Mouse (Mus musculus): ENCODE results near the gene Dmp1. TPM values are rescaled to one million over a fixed set of nuclear protein-coding genes. Genes with fewer than 3 reads are reported as not detected.

Gene Dmp1
- polyA plus RNA-seq (2012; rRNA removed) (2.5 and 3.0 TPM in 2 replicates), polyA plus RNA-seq (2014; fragmentation: Nextera tagmentation; extraction: Ambion mirVana) (5.1 and 5.8 TPM in 2 replicates)

DNA sequence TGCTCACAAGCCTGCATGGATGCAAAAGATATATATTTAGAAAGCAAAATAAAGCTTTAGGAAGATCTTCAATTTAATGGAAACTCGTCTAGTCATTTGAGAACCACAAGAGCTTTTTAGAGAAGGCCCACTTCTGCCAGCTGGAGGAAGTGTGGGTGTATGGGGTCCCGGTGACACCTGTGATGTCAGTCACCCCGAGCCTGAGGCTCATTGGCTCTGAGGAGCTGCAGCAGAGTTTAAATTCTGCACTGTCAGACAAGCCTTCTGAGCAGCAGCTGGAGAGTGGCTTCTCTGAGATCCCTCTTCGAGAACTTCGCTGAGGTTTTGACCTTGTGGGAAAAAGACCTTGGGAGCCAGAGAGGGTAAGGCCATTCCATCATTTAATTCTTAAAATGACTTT, at the start of gene Dmp1:
Gene Dmp1, plus strand, starts transcription at position 263 of the 400 bp plus-strand sequence.
- no peak for TF ChIP-seq POLR2A (IDR thresholded peaks at IDR 0.05; ENCODE audit: borderline replicate concordance, extremely low read depth, insufficient read depth, insufficient read length)
- no peak; the same call in 1 of the 2 replicates for ATAC-seq (ENCODE audit: low FRiP score, low read depth)

DNA sequence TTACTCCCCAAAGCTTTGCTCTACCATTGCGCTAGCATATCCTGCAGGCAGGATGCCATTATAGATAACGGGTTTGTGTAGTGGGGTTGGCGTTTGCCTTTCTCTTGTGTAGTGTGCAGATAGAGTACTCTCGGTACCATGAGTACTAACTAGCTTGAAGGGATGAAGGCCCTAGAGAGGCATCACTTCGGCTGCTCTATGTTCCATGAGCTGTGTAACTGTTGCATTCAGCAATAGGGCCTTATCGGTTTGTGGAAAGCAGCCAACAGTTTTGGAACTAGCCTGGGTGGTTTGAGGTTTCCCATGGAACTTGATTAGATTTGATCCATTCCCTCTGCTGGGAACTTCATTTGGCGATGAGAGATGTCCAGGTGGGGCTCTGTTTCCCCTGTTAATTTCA, 44.7 kb upstream of the Dmp1 start:
- H3K9me3 ChIP-seq (ENCODE audit: control insufficient read depth, low read length) = no peaks in the 10 kb centered on the region
- no peaks in the 10 kb centered on the region for H3K4me1 ChIP-seq (ENCODE audit: control insufficient read depth, insufficient read depth, low read length)
- no peak for ATAC-seq (ENCODE audit: low FRiP score, low read depth)
- no peak overlapping the region for H3K4me3 ChIP-seq (replicated peaks; ENCODE audit: low read length)
- DNase-seq (ENCODE audit: low spot score) = no peak
- no peak for TF ChIP-seq POLR2A (IDR thresholded peaks at IDR 0.05; ENCODE audit: borderline replicate concordance, extremely low read depth, insufficient read depth, insufficient read length)
- H3K9ac ChIP-seq (ENCODE audit: low read depth, low read length, severe bottlenecking) = no peak overlapping the region
- no peak overlapping the region for H3K27ac ChIP-seq (replicated peaks; ENCODE audit: low read depth, low read length)
- whole genome bisulfite sequencing = 85% methylated on average over 7 of the region's 7 CpGs
- no peak overlapping the region for H3K4me2 ChIP-seq (replicated peaks; ENCODE audit: low read depth, low read length, severe bottlenecking)
- no peaks in the 10 kb centered on the region for H3K36me3 ChIP-seq (ENCODE audit: control insufficient read depth, insufficient read depth, low read length)
- H3K27me3 ChIP-seq (ENCODE audit: control insufficient read depth, insufficient read depth, low read length) = no peaks in the 10 kb centered on the region

More for the DNA sequence above, at the start of gene Dmp1:
- Histone ChIP-seq H3K9me3 (ENCODE audit: control insufficient read depth, low read length) (no peaks in the 10 kb centered on the region), H3K4me3 (replicated peaks; ENCODE audit: low read length) (no peak within 1 kb of the TSS), H3K27me3 (ENCODE audit: control insufficient read depth, insufficient read depth, low read length) (no peaks in the 10 kb centered on the region), H3K4me2 (replicated peaks; ENCODE audit: low read depth, low read length, severe bottlenecking) (no peak within 1 kb of the TSS), H3K27ac (replicated peaks; ENCODE audit: low read depth, low read length) (no peak within 1 kb of the TSS), H3K36me3 (ENCODE audit: control insufficient read depth, insufficient read depth, low read length) (no peaks in the 10 kb centered on the region), H3K4me1 (ENCODE audit: control insufficient read depth, insufficient read depth, low read length) (no peaks in the 10 kb centered on the region), H3K9ac (ENCODE audit: low read depth, low read length, severe bottlenecking) (no peak within 1 kb of the TSS)
- 68% methylated on average over 5 of the region's 5 CpGs for WGBS
- peak; percentile 10 for DNase-seq (ENCODE audit: low spot score)

DNA sequence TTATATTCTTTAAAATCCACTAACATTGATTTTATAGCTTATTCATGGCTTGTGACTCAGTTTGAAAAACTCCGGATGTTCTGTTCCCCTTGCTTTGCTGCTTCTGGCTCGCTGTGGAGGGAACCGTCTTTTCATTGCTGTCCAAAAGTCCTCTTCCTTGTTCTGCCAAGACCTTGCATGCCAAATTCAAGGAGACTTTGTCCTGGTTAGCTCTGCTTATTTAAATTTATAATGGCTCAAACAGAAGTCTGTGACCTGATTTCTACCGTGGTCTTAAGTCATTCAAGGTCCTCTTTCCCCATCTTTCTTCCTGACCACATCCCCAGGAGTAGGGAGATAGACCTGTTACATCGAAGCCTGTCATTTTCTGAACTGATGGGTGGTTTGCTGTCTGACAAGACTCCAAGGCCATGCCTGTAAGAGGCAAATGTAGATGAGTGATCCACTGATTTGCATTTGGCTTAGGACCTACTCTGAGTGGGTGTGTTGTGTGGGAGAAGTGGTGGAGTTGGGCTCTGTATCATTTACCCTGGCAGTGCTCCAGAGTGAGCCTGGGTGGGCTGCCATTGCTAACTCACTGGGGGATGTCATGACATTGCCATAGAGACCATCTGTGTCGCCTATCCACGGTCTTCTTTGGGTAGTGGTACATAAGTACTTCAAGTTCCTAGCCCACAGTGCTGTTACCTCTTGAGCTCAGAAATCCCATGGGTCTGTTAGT, 43.9 kb upstream of the Dmp1 start:
- no peak overlapping the region for H3K4me3 ChIP-seq (replicated peaks; ENCODE audit: low read length)

DNA sequence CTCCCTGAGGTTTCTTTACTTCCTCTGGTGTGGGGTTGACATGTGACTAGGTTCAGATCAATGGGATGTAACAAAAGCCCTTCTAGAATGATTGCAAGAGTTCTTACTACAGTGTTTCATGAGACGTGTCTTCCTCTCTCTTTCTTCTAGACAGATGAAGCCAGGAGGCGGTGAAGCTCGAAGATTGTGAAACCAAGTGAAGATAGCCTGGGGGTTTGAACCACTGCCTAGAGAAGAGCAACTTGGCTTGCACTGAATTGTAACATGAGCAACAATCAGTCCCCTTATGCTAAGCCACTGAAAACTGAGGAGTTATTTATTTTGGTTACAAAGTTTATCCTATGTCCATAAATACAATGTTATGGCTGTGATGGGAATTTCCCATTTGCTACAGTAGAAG, 41.8 kb upstream of the Dmp1 start:
- TF ChIP-seq POLR2A (IDR thresholded peaks at IDR 0.05; ENCODE audit: borderline replicate concordance, extremely low read depth, insufficient read depth, insufficient read length) = no peak
- 78% methylated on average over 3 of the region's 3 CpGs for WGBS
- Histone ChIP-seq H3K4me2 (replicated peaks; ENCODE audit: low read depth, low read length, severe bottlenecking) (no peak overlapping the region), H3K4me3 (replicated peaks; ENCODE audit: low read length) (no peak overlapping the region), H3K27me3 (ENCODE audit: control insufficient read depth, insufficient read depth, low read length) (no peaks in the 10 kb centered on the region), H3K9ac (ENCODE audit: low read depth, low read length, severe bottlenecking) (no peak overlapping the region), H3K9me3 (ENCODE audit: control insufficient read depth, low read length) (no peaks in the 10 kb centered on the region), H3K4me1 (ENCODE audit: control insufficient read depth, insufficient read depth, low read length) (no peaks in the 10 kb centered on the region), H3K36me3 (ENCODE audit: control insufficient read depth, insufficient read depth, low read length) (no peaks in the 10 kb centered on the region), H3K27ac (replicated peaks; ENCODE audit: low read depth, low read length) (no peak overlapping the region)
- ATAC-seq (ENCODE audit: low FRiP score, low read depth) = no peak
- DNase-seq (ENCODE audit: low spot score) = no peak

More for the DNA sequence above, 43.9 kb upstream of the Dmp1 start:
- Histone ChIP-seq H3K27ac (replicated peaks; ENCODE audit: low read depth, low read length) (no peak overlapping the region), H3K9me3 (ENCODE audit: control insufficient read depth, low read length) (no peaks in the 10 kb centered on the region), H3K36me3 (ENCODE audit: control insufficient read depth, insufficient read depth, low read length) (no peaks in the 10 kb centered on the region), H3K4me1 (ENCODE audit: control insufficient read depth, insufficient read depth, low read length) (no peaks in the 10 kb centered on the region), H3K27me3 (ENCODE audit: control insufficient read depth, insufficient read depth, low read length) (no peaks in the 10 kb centered on the region), H3K9ac (ENCODE audit: low read depth, low read length, severe bottlenecking) (no peak overlapping the region), H3K4me2 (replicated peaks; ENCODE audit: low read depth, low read length, severe bottlenecking) (no peak overlapping the region)
- no peak for DNase-seq (ENCODE audit: low spot score)
- 86% methylated on average over 7 of the region's 7 CpGs for WGBS
- ATAC-seq (ENCODE audit: low FRiP score, low read depth) = no peak
- no peak for TF ChIP-seq POLR2A (IDR thresholded peaks at IDR 0.05; ENCODE audit: borderline replicate concordance, extremely low read depth, insufficient read depth, insufficient read length)

DNA sequence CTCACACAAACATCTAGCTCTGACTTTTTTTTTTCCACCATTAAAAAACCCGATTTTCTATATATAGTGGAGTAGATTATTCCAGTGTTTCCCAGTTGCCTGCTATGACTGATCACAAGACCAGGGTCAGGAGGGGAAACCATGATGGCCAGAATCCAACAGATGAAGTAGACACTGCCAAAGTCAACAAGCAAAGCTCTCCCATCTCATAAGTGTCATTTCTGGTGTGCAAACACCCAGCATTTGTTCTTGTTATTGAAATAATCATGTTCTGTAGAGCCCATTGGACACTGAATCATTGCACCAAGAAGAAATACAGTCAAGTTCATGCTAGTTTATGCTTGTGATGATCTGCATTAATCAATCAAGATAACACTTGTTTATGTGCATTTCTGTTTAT, 41.0 kb upstream of the Dmp1 start:
- Histone ChIP-seq H3K9me3 (ENCODE audit: control insufficient read depth, low read length) (no peaks in the 10 kb centered on the region), H3K27ac (replicated peaks; ENCODE audit: low read depth, low read length) (no peak overlapping the region), H3K9ac (ENCODE audit: low read depth, low read length, severe bottlenecking) (no peak overlapping the region), H3K36me3 (ENCODE audit: control insufficient read depth, insufficient read depth, low read length) (no peaks in the 10 kb centered on the region), H3K4me3 (replicated peaks; ENCODE audit: low read length) (no peak overlapping the region), H3K4me1 (ENCODE audit: control insufficient read depth, insufficient read depth, low read length) (no peaks in the 10 kb centered on the region), H3K4me2 (replicated peaks; ENCODE audit: low read depth, low read length, severe bottlenecking) (no peak overlapping the region), H3K27me3 (ENCODE audit: control insufficient read depth, insufficient read depth, low read length) (no peaks in the 10 kb centered on the region)
- no peak for ATAC-seq (ENCODE audit: low FRiP score, low read depth)
- no peak for TF ChIP-seq POLR2A (IDR thresholded peaks at IDR 0.05; ENCODE audit: borderline replicate concordance, extremely low read depth, insufficient read depth, insufficient read length)
- WGBS = 77% methylated on average over 1 of the region's 1 CpGs
- DNase-seq (ENCODE audit: low spot score) = no peak
